Mouse (Mus musculus) lung, postnatal 0 days (tissue): ENCODE data around the gene Amotl1. TPM values are rescaled to one million over a fixed set of nuclear protein-coding genes. Genes with fewer than 3 reads are reported as not detected.

Experiments used
- ATAC-seq: fragments of 200-750 bp; cut with Nextera tagmentation; 2 replicates; pipeline ENCODE4 v1.8.0; 2017; ENCODE audit warnings: moderate library complexity
- DNase-seq: peaks from one replicate; pipeline ENCODE4 v3.0.0-alpha.2; 2016; ENCODE audit warnings: low spot score
- H3K27ac ChIP-seq: fragments of 300-500 bp; sonication (generic); 2 replicates; pipeline ENCODE4 v1.5.1; 2014; ENCODE audit warnings: antibody characterized with exemption, mild to moderate bottlenecking, low read length, mixed read lengths
- H3K27me3 ChIP-seq: fragments of 300-500 bp; sonication (generic); replicated peaks from 2 replicates; pipeline ENCODE4 v1.6.1; 2014; ENCODE audit warnings: low read length, mixed read lengths; ENCODE audit not compliant: insufficient read depth
- H3K36me3 ChIP-seq: fragments of 300-500 bp; sonication (generic); 2 replicates; pipeline ENCODE4 v1.6.1; 2014; ENCODE audit warnings: low read length, mixed read lengths; ENCODE audit not compliant: insufficient read depth
- H3K4me1 ChIP-seq: fragments of 300-500 bp; sonication (generic); 2 replicates; pipeline ENCODE4 v1.6.1; 2014; ENCODE audit warnings: antibody characterized with exemption, low read depth, low read length, mixed read lengths; ENCODE audit not compliant: insufficient read depth
- H3K4me2 ChIP-seq: fragments of 300-500 bp; sonication (generic); replicated peaks from 2 replicates; pipeline ENCODE4 v1.6.1; 2014; ENCODE audit warnings: low read depth, mild to moderate bottlenecking, low read length, moderate library complexity, mixed read lengths
- H3K4me3 ChIP-seq: fragments of 300-500 bp; sonication (generic); 2 replicates; pipeline ENCODE4 v1.5.1; 2014; ENCODE audit warnings: low read depth, low read length
- H3K9ac ChIP-seq: fragments of 300-500 bp; sonication (generic); replicated peaks from 2 replicates; pipeline ENCODE4 v1.6.1; 2014; ENCODE audit warnings: low read depth, mild to moderate bottlenecking
- H3K9me3 ChIP-seq: fragments of 300-500 bp; sonication (generic); 2 replicates; pipeline ENCODE4 v1.6.1; 2016; ENCODE audit warnings: low read length, mixed read lengths
- CTCF ChIP-seq: IDR thresholded peaks from 2 replicates; pipeline ENCODE4 v1.5.1; 2016; ENCODE audit warnings: antibody characterized with exemption, mild to moderate bottlenecking
- EP300 ChIP-seq: IDR thresholded peaks from 2 replicates; pipeline ENCODE4 v1.6.1; 2016; ENCODE audit warnings: antibody characterized with exemption, mild to moderate bottlenecking, control low read depth
- WGBS: fragments of 180-500 bp; shearing (Covaris S2); extraction: QIAGEN DNeasy Blood & Tissue Kit; methylation state at CpG from one replicate; pipeline ENCODE4 v1.1.7; 2014; 5-methylcytosine and 5-hydroxymethylcytosine counted together
- polyA plus RNA-seq: library from polyadenylated mRNA; unstranded; fragments of >200 nt; fragmentation: Nextera tagmentation; extraction: Ambion mirVana; gene quantifications from 2 replicates; pipeline ENCODE4 v1.2.1, GENCODE M21; 2015

The Amotl1 gene
- polyA plus RNA-seq, 1 experiment from 2014 or later = 12.9 TPM

DNA sequence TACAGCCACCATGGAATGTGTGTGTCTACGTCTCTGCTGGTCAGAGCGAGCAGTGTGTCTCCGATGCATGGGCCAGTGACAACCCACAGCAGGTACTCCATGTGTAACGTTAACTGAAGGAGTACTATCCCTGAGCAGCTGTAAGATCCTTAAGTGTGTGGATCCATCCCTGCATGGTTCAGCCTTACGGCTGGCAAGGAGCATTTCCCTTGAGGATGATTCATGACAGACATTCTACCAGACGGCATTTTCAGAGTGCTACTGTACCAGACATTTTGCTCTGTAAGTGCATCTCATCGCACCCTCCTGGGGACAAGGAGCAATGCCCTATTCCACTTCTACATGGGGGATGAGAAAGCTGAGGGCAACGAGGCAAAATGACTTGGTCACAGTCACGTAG, 84.9 kb downstream of the Amotl1 start:
- no peak for TF ChIP-seq EP300
- TF ChIP-seq CTCF = no peak
- Histone ChIP-seq H3K4me1 (no peaks in the 10 kb centered on the region), H3K4me3 (no peak overlapping the region), H3K9ac (no peak overlapping the region), H3K4me2 (no peak overlapping the region), H3K9me3 (no peaks in the 10 kb centered on the region), H3K27ac (no peak overlapping the region), H3K36me3 (peaks cover 44% of the 10 kb centered on the region), H3K27me3 (no peaks in the 10 kb centered on the region)
- ATAC-seq (no peak), DNase-seq (no peak)
- 77% methylated on average over 9 of the region's 9 CpGs for WGBS

- no peaks in the 10 kb centered on the region for H3K4me1 ChIP-seq
- no peaks in the 10 kb centered on the region for H3K27me3 ChIP-seq
- peak; percentile 11 for DNase-seq
- WGBS = 69% methylated on average over 10 of the region's 10 CpGs
- TF ChIP-seq CTCF (no peak), EP300 (no peak)
- H3K9ac ChIP-seq = no peak overlapping the region
- H3K27ac ChIP-seq = no peak overlapping the region
- H3K4me3 ChIP-seq = no peak overlapping the region
- peaks cover 49% of the 10 kb centered on the region for H3K36me3 ChIP-seq
- ATAC-seq = peak; percentile 59
- H3K9me3 ChIP-seq = no peaks in the 10 kb centered on the region
- H3K4me2 ChIP-seq = no peak overlapping the region
Observed at GRCm38 (mm10) chr9:14559430-14559829, 85.4 kb downstream of the Amotl1 start.

DNA sequence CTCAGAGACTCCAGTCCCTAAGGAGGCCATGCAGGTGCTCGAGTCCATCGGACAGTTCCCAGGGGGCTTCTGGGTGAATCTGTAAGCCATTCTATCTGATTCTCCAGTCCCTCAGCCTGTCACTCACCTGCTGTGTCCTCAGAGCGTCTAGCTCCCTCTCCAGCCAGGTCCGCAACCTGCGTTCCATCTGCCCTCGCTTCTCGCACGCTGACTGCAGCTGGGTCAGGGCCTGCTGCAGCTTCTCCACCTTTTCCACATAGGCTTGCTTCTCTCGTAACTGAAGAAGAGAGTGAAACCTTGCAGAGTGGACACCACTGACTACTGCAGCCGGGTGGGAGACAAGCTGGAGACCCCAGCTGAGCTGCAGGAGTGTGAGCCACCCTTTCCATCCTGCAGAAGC, 86.5 kb downstream of the Amotl1 start:
- TF ChIP-seq CTCF (no peak), EP300 (no peak)
- H3K36me3 ChIP-seq = peaks cover 47% of the 10 kb centered on the region

GRCm38 (mm10) chr9:14548366-14548761, 96.5 kb downstream of the Amotl1 start:
- no peak for TF ChIP-seq CTCF

More for the DNA sequence above, 86.5 kb downstream of the Amotl1 start:
- H3K4me3 ChIP-seq = no peak overlapping the region
- ATAC-seq (no peak), DNase-seq (no peak)
- no peak overlapping the region for H3K27ac ChIP-seq
- H3K27me3 ChIP-seq = no peaks in the 10 kb centered on the region
- no peaks in the 10 kb centered on the region for H3K9me3 ChIP-seq
- WGBS = 92% methylated on average over 10 of the region's 10 CpGs
- no peak overlapping the region for H3K9ac ChIP-seq
- no peak overlapping the region for H3K4me2 ChIP-seq
- no peaks in the 10 kb centered on the region for H3K4me1 ChIP-seq

GRCm38 (mm10) chr9:14547584-14548365, 97.1 kb downstream of the Amotl1 start:
- 52% methylated on average over 12 of the region's 12 CpGs for WGBS
- Histone ChIP-seq H3K27me3 (no peaks in the 10 kb centered on the region), H3K4me2 (no peak overlapping the region), H3K27ac (no peak overlapping the region), H3K9ac (no peak overlapping the region), H3K9me3 (no peaks in the 10 kb centered on the region), H3K4me3 (no peak overlapping the region), H3K36me3 (peaks cover 33% of the 10 kb centered on the region; the same call in 1 of the 2 replicates), H3K4me1 (peaks cover 5% of the 10 kb centered on the region; the same call in 1 of the 2 replicates)
- TF ChIP-seq EP300 = no peak
- DNase-seq = peak; percentile 24
- ATAC-seq = no peak

More at GRCm38 (mm10) chr9:14548366-14548761, 96.5 kb downstream of the Amotl1 start:
- H3K9me3 ChIP-seq = no peaks in the 10 kb centered on the region
- no peak overlapping the region for H3K4me2 ChIP-seq
- DNase-seq (no peak), ATAC-seq (no peak)
- H3K4me3 ChIP-seq = no peak overlapping the region
- peaks cover 36% of the 10 kb centered on the region; the same call in 1 of the 2 replicates for H3K36me3 ChIP-seq
- H3K27ac ChIP-seq = no peak overlapping the region
- no peak overlapping the region for H3K9ac ChIP-seq
- 75% methylated on average over 11 of the region's 11 CpGs for WGBS
- no peaks in the 10 kb centered on the region for H3K27me3 ChIP-seq
- H3K4me1 ChIP-seq = peaks cover 5% of the 10 kb centered on the region; the same call in 1 of the 2 replicates

DNA sequence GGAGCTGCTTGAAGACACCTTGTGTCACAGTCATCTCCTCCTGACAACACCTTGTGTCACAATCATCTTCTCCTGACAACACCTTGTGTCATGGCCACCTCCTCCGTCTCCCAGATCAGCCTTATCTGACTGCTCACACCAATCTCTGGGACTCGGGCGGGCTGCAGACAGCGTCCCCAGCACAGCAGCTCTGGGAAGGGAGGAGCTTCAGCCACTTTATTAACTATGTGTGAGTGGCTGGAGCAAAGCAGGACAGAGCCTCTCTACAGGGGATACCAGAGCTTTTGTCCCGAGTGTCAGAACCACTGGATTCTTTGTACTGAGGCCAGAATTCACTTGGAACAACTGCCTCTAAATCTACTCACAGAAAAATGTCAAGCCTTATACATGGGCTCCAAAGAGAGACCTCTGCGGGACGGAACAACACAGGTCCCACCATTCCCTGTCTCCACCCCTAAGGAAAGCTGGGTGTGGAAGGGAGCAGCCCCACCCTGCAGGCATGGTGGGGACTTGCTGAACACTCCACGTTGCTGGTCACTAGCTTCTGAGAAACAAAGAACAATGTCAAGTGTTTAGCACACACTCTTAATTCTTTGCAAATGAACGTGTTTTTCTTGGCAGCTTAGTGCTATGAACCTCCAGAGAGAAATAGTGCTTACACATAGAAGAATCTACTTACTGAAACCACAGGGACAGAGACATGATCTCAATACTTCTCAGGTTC, 100.7 kb downstream of the Amotl1 start:
- peak; percentile 93 for DNase-seq
- Histone ChIP-seq H3K27me3 (no peaks in the 10 kb centered on the region), H3K36me3 (peaks cover 29% of the 10 kb centered on the region; the same call in 1 of the 2 replicates), H3K4me2 (peak overlapping the region; percentile 40), H3K27ac (peak overlapping the region; percentile 88), H3K4me3 (peak overlapping the region; percentile 14; the same call in 1 of the 2 replicates), H3K9me3 (no peaks in the 10 kb centered on the region), H3K4me1 (peaks cover 5% of the 10 kb centered on the region; the same call in 1 of the 2 replicates), H3K9ac (0 out of 2 replicates have a peak overlapping the region, but pooled peaks have one; percentile 23)
- peak; percentile 13; the same call in 1 of the 2 replicates for TF ChIP-seq CTCF
- TF ChIP-seq EP300 = peak; percentile 93
- 30% methylated on average over 9 of the region's 9 CpGs for WGBS
- peak; percentile 95 for ATAC-seq
